Mouse (Mus musculus) hindbrain, embryonic 11.5 days (tissue): ENCODE results near the gene Pafah1b3. TPM values are rescaled to one million over a fixed set of nuclear protein-coding genes. Genes with fewer than 3 reads are reported as not detected.

Experiments used
- ATAC-seq: fragments of 200-750 bp; cut with Nextera tagmentation; 2 replicates; pipeline ENCODE4 v1.8.0; 2017; ENCODE audit warnings: mild to moderate bottlenecking, moderate TSS enrichment, moderate library complexity; ENCODE audit not compliant: low FRiP score
- DNase-seq: peaks from one replicate; pipeline ENCODE4 v3.0.0-alpha.2; 2015; ENCODE audit warnings: low spot score
- H3K27ac ChIP-seq: fragments of 300-500 bp; sonication (generic); 2 replicates; pipeline ENCODE4 v1.5.1; 2014; ENCODE audit warnings: mild to moderate bottlenecking, low read depth, low read length
- H3K27me3 ChIP-seq: fragments of 300-500 bp; sonication (generic); 2 replicates; pipeline ENCODE4 v1.6.1; 2014; ENCODE audit warnings: mild to moderate bottlenecking, low read length, moderate library complexity, mixed read lengths; ENCODE audit not compliant: control insufficient read depth, insufficient read depth
- H3K36me3 ChIP-seq: fragments of 300-500 bp; sonication (generic); 2 replicates; pipeline ENCODE4 v1.6.1; 2014; ENCODE audit warnings: mild to moderate bottlenecking, low read length, moderate library complexity, mixed read lengths; ENCODE audit not compliant: control insufficient read depth, insufficient read depth
- H3K4me1 ChIP-seq: fragments of 300-500 bp; sonication (generic); replicated peaks from 2 replicates; pipeline ENCODE4 v1.6.1; 2014; ENCODE audit warnings: low read length, mixed read lengths; ENCODE audit not compliant: control insufficient read depth, insufficient read depth
- H3K4me2 ChIP-seq: fragments of 300-500 bp; sonication (generic); replicated peaks from 2 replicates; pipeline ENCODE4 v1.6.1; 2014; ENCODE audit warnings: mild to moderate bottlenecking, low read depth, low read length
- H3K4me3 ChIP-seq: fragments of 300-500 bp; sonication (generic); 2 replicates; pipeline ENCODE4 v1.5.1; 2014; ENCODE audit warnings: low read depth, low read length
- H3K9ac ChIP-seq: fragments of 300-500 bp; sonication (generic); 2 replicates; pipeline ENCODE4 v1.6.1; 2014; ENCODE audit warnings: low read depth, low read length
- H3K9me3 ChIP-seq: fragments of 300-500 bp; sonication (generic); 2 replicates; pipeline ENCODE4 v1.6.1; 2016; ENCODE audit warnings: low read length; ENCODE audit not compliant: control insufficient read depth
- WGBS: fragments of 180-500 bp; shearing (Covaris S2); extraction: QIAGEN DNeasy Blood & Tissue Kit; methylation state at CpG from one replicate; pipeline ENCODE4 v1.1.7; 2014; 5-methylcytosine and 5-hydroxymethylcytosine counted together
- polyA plus RNA-seq: library from polyadenylated mRNA; unstranded; fragments of >200 nt; fragmentation: Nextera tagmentation; extraction: Ambion mirVana; gene quantifications from 2 replicates; pipeline ENCODE4 v1.2.1, GENCODE M21; 2014

The Pafah1b3 gene
- polyA plus RNA-seq, 1 experiment from 2014 or later = 335 TPM

DNA sequence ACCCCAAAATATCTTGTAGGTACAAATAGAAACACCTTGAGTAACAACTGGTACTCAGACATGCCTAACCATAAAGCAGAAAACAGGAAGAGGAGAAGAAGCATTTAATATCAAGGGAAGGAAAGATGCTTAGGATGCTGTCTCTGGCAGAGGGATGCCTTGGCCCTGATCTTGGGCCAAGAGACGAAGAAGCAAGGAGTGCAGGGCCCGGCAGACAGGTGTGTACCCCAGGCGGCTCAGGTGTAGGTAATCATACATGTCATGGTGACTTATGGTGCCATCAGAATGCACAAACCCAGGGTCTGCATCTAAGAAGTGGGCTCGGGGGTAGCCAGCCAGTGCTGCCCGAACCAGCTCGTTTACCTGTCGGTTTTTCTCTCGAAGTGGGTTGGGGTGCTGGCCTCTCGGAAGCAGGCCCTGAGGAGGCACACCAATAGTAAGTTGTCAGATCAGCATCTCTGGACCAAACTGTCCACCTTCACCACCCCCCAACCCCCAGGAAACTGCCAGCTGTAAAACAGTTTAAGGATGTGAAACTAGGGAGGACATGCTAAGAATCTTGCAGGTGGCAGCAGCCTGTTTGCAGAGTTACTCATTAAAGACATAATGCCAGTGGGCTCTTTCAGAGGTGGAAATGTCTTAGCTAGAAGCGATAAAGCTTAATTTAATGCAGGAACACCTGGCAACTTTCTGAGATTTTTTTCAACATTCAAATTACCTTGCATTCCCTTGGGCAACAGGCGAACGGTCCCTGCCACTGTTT lies 2.6 kb downstream of the Pafah1b3 start:
- no peaks in the 10 kb centered on the region for H3K9me3 ChIP-seq
- no peak overlapping the region for H3K4me3 ChIP-seq
- H3K9ac ChIP-seq = no peak overlapping the region
- H3K36me3 ChIP-seq = peaks cover 19% of the 10 kb centered on the region
- no peaks in the 10 kb centered on the region for H3K27me3 ChIP-seq
- 90% methylated on average over 12 of the region's 12 CpGs for WGBS
- H3K27ac ChIP-seq = no peak overlapping the region
- H3K4me1 ChIP-seq = no peaks in the 10 kb centered on the region
- no peak overlapping the region for H3K4me2 ChIP-seq
- ATAC-seq = no peak
- DNase-seq = no peak

DNA sequence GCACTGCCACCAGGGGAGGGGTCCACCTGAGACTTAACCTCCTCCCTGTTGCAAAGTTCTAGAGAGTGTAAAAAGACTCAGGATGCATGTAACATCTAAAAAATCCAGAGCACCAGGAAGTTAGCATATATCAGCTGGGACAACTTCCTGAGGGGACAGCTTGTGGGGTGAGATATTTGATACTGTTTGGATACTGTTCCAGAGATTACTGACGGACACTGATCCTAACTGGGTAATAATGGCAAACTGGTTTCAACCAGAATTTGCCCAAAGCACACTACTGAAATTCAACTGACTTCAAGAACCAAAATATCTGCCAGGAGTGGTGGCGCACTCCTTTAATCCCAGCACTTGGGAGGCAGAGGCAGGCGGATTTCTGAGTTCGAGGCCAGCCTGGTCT lies 3.3 kb downstream of the Pafah1b3 start:
- peaks cover 23% of the 10 kb centered on the region for H3K36me3 ChIP-seq
- WGBS = 91% methylated on average over 4 of the region's 4 CpGs

DNA sequence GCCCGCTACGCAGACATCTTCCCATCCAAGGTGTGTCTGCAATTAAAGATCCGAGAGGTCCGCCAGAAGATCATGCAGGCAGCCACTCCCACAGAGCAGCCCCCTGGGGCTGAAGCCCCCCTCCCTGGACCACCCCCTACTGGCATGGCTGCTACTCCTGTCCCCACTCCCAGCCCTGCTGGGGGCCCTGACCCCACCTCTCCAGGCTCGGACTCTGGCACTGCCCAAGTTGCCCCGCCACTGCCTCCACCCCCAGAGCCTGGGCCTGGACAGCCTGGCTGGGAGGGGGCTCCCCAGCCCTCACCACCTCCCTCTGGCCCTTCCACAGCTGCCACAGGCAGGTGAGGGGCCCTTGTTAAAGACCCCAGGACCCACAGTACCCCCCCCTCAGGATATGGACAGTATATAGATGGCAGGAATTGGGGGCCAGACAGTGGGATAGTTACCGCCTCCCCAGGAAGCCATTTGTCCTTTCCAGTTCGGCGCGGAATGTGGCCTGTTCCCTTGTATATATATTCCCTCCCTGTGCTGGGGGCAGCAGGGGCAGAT lies 4.5 kb downstream of the Pafah1b3 start:
- WGBS = 93% methylated on average over 9 of the region's 10 CpGs
- Histone ChIP-seq H3K4me3 (no peak overlapping the region), H3K36me3 (peaks cover 35% of the 10 kb centered on the region), H3K27ac (no peak overlapping the region), H3K9ac (no peak overlapping the region), H3K27me3 (no peaks in the 10 kb centered on the region), H3K9me3 (no peaks in the 10 kb centered on the region), H3K4me2 (no peak overlapping the region), H3K4me1 (no peaks in the 10 kb centered on the region)
- no peak for ATAC-seq
- no peak for DNase-seq

More for the DNA sequence above, 3.3 kb downstream of the Pafah1b3 start:
- H3K9me3 ChIP-seq = no peaks in the 10 kb centered on the region
- H3K27me3 ChIP-seq = no peaks in the 10 kb centered on the region
- DNase-seq (no peak), ATAC-seq (no peak)
- H3K9ac ChIP-seq = no peak overlapping the region
- H3K27ac ChIP-seq = no peak overlapping the region
- no peaks in the 10 kb centered on the region for H3K4me1 ChIP-seq
- H3K4me2 ChIP-seq = no peak overlapping the region
- no peak overlapping the region for H3K4me3 ChIP-seq

DNA sequence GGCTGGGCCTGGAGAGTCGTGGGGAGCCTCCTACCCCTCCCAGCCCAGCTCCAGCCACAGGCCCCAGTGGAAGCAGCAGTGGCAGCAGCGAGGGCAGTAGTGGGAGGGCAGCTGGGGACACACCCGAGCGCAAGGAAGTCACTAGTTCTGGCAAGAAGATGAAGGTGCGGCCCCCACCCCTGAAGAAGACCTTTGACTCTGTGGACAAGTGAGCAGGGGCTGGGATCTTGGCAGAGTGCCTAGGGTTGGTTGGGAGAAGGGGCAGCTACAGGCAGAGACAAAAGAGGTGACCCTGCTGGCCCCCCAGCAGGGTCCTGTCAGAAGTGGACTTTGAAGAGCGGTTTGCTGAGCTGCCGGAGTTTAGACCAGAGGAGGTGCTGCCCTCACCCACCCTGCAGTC lies 5.7 kb downstream of the Pafah1b3 start:
- no peak overlapping the region; the same call in 1 of the 2 replicates for H3K4me3 ChIP-seq
- peaks cover 40% of the 10 kb centered on the region for H3K36me3 ChIP-seq
- H3K4me2 ChIP-seq = no peak overlapping the region
- H3K27ac ChIP-seq = no peak overlapping the region
- WGBS = 67% methylated on average over 7 of the region's 7 CpGs
- DNase-seq (no peak), ATAC-seq (no peak)
- no peaks in the 10 kb centered on the region for H3K9me3 ChIP-seq
- H3K27me3 ChIP-seq = no peaks in the 10 kb centered on the region
- no peak overlapping the region for H3K9ac ChIP-seq
- no peaks in the 10 kb centered on the region for H3K4me1 ChIP-seq

DNA sequence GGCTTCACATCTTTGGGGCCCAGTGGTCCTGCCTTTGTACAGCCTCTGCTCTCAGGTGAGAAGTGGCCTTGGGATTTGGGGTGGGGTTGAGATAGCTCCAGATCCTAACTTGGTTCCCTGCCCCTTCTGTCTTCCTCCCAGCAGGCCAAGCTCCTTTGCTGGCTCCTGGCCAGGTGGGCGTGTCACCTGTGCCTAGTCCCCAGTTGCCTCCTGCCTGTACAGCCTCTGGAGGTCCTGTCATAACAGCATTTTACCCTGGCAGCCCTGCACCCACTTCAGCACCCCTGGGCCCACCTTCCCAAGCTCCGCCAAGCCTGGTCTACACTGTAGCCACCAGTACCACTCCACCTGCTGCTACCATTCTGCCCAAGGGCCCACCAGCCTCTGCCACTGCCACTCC lies 6.9 kb downstream of the Pafah1b3 start:
- no peak for DNase-seq
- 94% methylated on average over 2 of the region's 2 CpGs for WGBS
- Histone ChIP-seq H3K27ac (no peak overlapping the region), H3K4me1 (no peaks in the 10 kb centered on the region), H3K9me3 (no peaks in the 10 kb centered on the region), H3K36me3 (peaks cover 42% of the 10 kb centered on the region), H3K27me3 (no peaks in the 10 kb centered on the region), H3K4me2 (no peak overlapping the region), H3K9ac (no peak overlapping the region), H3K4me3 (no peak overlapping the region)
- no peak for ATAC-seq

DNA sequence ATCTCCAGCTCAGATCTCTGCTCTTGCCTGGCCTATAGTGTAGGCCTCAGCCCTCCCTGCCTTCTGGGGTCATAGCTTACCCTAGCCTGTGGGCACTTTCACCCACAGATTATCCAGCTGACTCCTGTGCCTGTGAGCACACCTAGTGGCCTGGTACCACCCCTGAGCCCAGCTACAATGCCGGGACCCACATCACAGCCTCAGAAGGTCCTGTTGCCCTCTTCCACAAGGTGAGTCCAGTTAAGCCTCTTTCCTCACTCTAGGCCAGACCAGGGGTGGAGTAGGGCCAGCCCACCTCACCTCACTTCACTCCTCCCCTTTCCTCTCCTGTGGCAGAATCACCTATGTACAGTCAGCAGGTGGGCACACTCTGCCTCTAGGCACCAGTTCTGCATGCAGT lies 7.3 kb downstream of the Pafah1b3 start:
- H3K36me3 ChIP-seq = peaks cover 42% of the 10 kb centered on the region
- H3K9ac ChIP-seq = no peak overlapping the region
- no peak overlapping the region for H3K27ac ChIP-seq
- no peak for DNase-seq
- no peak overlapping the region for H3K4me2 ChIP-seq
- H3K9me3 ChIP-seq = no peaks in the 10 kb centered on the region
- WGBS = 95% methylated on average over 1 of the region's 1 CpGs
- no peak for ATAC-seq
- H3K4me1 ChIP-seq = no peaks in the 10 kb centered on the region
- no peak overlapping the region for H3K4me3 ChIP-seq
- H3K27me3 ChIP-seq = no peaks in the 10 kb centered on the region

DNA sequence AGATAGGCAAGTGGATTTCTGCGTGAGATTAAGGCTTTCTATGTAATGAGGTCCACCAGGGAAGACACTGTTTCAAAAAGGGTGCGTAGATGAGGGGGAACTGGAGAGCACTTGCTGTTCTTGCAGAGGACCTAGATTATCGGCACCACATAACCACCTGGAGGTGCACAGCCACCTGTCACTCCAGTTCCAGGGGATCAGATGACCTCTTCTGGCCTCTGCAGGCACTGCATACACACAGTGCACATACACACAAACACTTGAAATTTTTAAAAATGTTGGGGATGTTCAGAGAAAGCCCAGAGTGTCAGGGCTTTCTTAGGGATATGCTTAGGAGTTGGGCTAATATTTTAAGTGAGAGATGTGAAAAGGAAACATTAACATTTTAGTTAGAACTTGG lies 7.9 kb downstream of the Pafah1b3 start:
- WGBS = 95% methylated on average over 3 of the region's 3 CpGs
- H3K36me3 ChIP-seq = peaks cover 42% of the 10 kb centered on the region
- no peak overlapping the region for H3K27ac ChIP-seq

DNA sequence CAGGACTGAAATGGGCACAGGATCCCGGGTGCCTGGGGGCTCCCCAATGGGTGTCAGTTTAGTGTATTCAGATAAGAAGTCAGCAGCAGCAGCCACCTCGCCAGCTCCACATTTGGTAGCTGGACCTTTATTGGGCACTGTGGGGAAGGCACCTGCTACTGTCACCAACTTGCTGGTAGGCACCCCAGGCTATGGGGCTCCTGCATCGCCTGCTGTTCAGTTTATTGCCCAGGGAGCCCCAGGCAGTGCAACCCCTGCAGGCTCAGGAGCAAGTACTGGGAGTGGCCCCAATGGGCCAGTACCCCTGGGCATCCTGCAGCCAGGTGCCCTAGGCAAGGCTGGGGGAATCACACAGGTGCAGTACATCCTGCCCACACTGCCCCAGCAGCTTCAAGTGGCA lies 9.1 kb downstream of the Pafah1b3 start:
- Histone ChIP-seq H3K9me3 (no peaks in the 10 kb centered on the region), H3K27ac (no peak overlapping the region), H3K36me3 (peaks cover 42% of the 10 kb centered on the region), H3K4me2 (no peak overlapping the region), H3K4me3 (no peak overlapping the region), H3K9ac (no peak overlapping the region), H3K4me1 (peaks cover 11% of the 10 kb centered on the region), H3K27me3 (no peaks in the 10 kb centered on the region)
- DNase-seq (no peak), ATAC-seq (no peak)
- WGBS = 96% methylated on average over 3 of the region's 3 CpGs

More for the DNA sequence above, 7.9 kb downstream of the Pafah1b3 start:
- Histone ChIP-seq H3K4me3 (no peak overlapping the region), H3K9me3 (no peaks in the 10 kb centered on the region), H3K27me3 (no peaks in the 10 kb centered on the region), H3K4me1 (peaks cover under 1% of the 10 kb centered on the region; the same call in 1 of the 2 replicates), H3K4me2 (no peak overlapping the region), H3K9ac (no peak overlapping the region)
- ATAC-seq = no peak
- no peak for DNase-seq

DNA sequence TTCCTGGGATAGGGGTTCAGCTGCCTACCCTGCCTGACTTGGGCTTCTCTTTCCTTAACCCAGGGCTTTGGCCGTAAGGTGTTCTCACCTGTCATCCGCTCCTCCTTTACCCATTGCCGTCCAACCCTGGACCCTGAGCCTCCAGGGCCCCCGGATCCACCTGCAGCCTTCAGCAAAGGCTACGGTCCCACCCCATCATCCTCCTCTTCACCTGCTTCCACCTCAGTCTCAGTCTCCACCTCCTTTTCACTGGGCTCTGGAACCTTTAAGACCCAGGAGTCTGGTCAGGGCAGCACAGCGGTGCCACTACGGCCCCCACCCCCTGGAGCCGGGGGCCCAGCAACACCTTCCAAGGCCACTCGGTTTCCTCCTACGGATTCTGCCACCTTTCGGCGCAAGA lies 9.8 kb downstream of the Pafah1b3 start:
- no peak for ATAC-seq
- no peak overlapping the region for H3K9ac ChIP-seq
- H3K36me3 ChIP-seq = peaks cover 38% of the 10 kb centered on the region
- H3K9me3 ChIP-seq = no peaks in the 10 kb centered on the region
- no peak overlapping the region for H3K4me2 ChIP-seq
- no peak overlapping the region for H3K4me3 ChIP-seq
- WGBS = 99% methylated on average over 12 of the region's 12 CpGs
- peaks cover 17% of the 10 kb centered on the region for H3K4me1 ChIP-seq
- DNase-seq = no peak
- H3K27ac ChIP-seq = no peak overlapping the region
- H3K27me3 ChIP-seq = no peaks in the 10 kb centered on the region
